ENCODE assay signal across 19 mouse cellular contexts in genomic region chr19:31188559-31189218, GRCm38 (mm10).
DNase-seq lines count a peak whose midpoint lies in the region; ATAC-seq and TF ChIP-seq lines count a peak whose summit lies in the region.
"Had no signal": no experiment of that assay in that cellular context is flagged by ENCODE, and none has a peak within 500 bp of the region (broad histone marks: within the 10 kb centered on the region; RNA-seq: fewer than 3 reads in every experiment).

No protein-coding gene starts in this region.

- H3K36me3 ChIP-seq in midbrain, embryonic 13.5 days, result no peaks in the 10 kb centered on the region
- H3K36me3 ChIP-seq in midbrain, embryonic 10.5 days, result no peaks in the 10 kb centered on the region
- H3K36me3 ChIP-seq in forebrain, postnatal 0 days (ENCODE audit: insufficient read depth), result no peaks in the 10 kb centered on the region
- no peaks in the 10 kb centered on the region for H3K36me3 ChIP-seq in midbrain, postnatal 0 days (ENCODE audit: insufficient read depth, low read length)
- no peaks in the 10 kb centered on the region for H3K36me3 ChIP-seq in intestine, embryonic 16.5 days (ENCODE audit: control insufficient read depth, insufficient read depth, low read length)
- H3K36me3 ChIP-seq: embryonic facial prominence, embryonic 12.5 days; heart, embryonic 12.5 days; hindbrain, embryonic 15.5 days had no signal

- no peaks in the 10 kb centered on the region for H3K9me3 ChIP-seq in midbrain, embryonic 13.5 days
- H3K9me3 ChIP-seq in midbrain, embryonic 10.5 days (replicated peaks), result no peaks in the 10 kb centered on the region
- H3K9me3 ChIP-seq in forebrain, postnatal 0 days (ENCODE audit: low read length), result no peaks in the 10 kb centered on the region
- no peaks in the 10 kb centered on the region for H3K9me3 ChIP-seq in midbrain, postnatal 0 days (ENCODE audit: low read length)
- H3K9me3 ChIP-seq in intestine, embryonic 16.5 days (ENCODE audit: control insufficient read depth, low read length), result no peaks in the 10 kb centered on the region
- H3K9me3 ChIP-seq: embryonic facial prominence, embryonic 12.5 days; heart, embryonic 12.5 days; hindbrain, embryonic 15.5 days had no signal

- TF ChIP-seq CTCF in forebrain, postnatal 0 days (IDR thresholded peaks at IDR 0.05; ENCODE audit: low read depth), result no peak
- no peak for TF ChIP-seq CTCF in midbrain, postnatal 0 days (IDR thresholded peaks at IDR 0.05)

- no peak overlapping the region for H3K4me2 ChIP-seq in midbrain, embryonic 13.5 days (replicated peaks)
- peak overlapping the region; percentile 9; the same call in 1 of the 2 replicates for H3K4me2 ChIP-seq in forebrain, postnatal 0 days (ENCODE audit: low read depth)
- H3K4me2 ChIP-seq in midbrain, postnatal 0 days (ENCODE audit: low read depth, low read length, poor library complexity, severe bottlenecking), result no peak overlapping the region
- H3K4me2 ChIP-seq in intestine, embryonic 16.5 days (ENCODE audit: low read depth, low read length), result no peak overlapping the region
- H3K4me2 ChIP-seq: embryonic facial prominence, embryonic 12.5 days; heart, embryonic 12.5 days; hindbrain, embryonic 15.5 days had no signal

- no peaks in the 10 kb centered on the region for H3K27me3 ChIP-seq in midbrain, embryonic 13.5 days
- H3K27me3 ChIP-seq in midbrain, embryonic 10.5 days (ENCODE audit: low read depth, poor library complexity, severe bottlenecking), result no peaks in the 10 kb centered on the region
- no peaks in the 10 kb centered on the region for H3K27me3 ChIP-seq in forebrain, postnatal 0 days (ENCODE audit: insufficient read depth, low read length)
- H3K27me3 ChIP-seq in midbrain, postnatal 0 days (ENCODE audit: insufficient read depth, low read length), result no peaks in the 10 kb centered on the region
- no peaks in the 10 kb centered on the region for H3K27me3 ChIP-seq in intestine, embryonic 16.5 days (replicated peaks; ENCODE audit: control insufficient read depth, insufficient read depth, low read length)
- H3K27me3 ChIP-seq: embryonic facial prominence, embryonic 12.5 days; heart, embryonic 12.5 days; hindbrain, embryonic 15.5 days had no signal

- ATAC-seq in midbrain, embryonic 13.5 days, result no peak
- ATAC-seq in forebrain, postnatal 0 days, result peak; percentile 88
- no peak for ATAC-seq in midbrain, postnatal 0 days (ENCODE audit: low FRiP score)
- ATAC-seq in intestine, embryonic 16.5 days, result no peak
- ATAC-seq: inflammation-experienced regulatory T-cells, adult 6 months had no signal

- H3K27ac ChIP-seq in midbrain, embryonic 13.5 days, result 0 out of 2 replicates have a peak overlapping the region, but pooled peaks have one; percentile 4
- H3K27ac ChIP-seq in midbrain, embryonic 10.5 days (replicated peaks), result no peak overlapping the region
- peak overlapping the region; percentile 47; the same call in 1 of the 2 replicates for H3K27ac ChIP-seq in forebrain, postnatal 0 days (ENCODE audit: low read depth, low read length)
- peak overlapping the region; percentile 38; the same call in 1 of the 2 replicates for H3K27ac ChIP-seq in midbrain, postnatal 0 days (ENCODE audit: low read depth, low read length)
- H3K27ac ChIP-seq in intestine, embryonic 16.5 days (ENCODE audit: low read length), result no peak overlapping the region
- H3K27ac ChIP-seq: embryonic facial prominence, embryonic 12.5 days; hindbrain, embryonic 15.5 days had no signal

- 59% methylated on average over 6 of the region's 6 CpGs for WGBS in midbrain, embryonic 13.5 days
- 87% methylated on average over 6 of the region's 6 CpGs for WGBS in midbrain, embryonic 10.5 days
- 38% methylated on average over 6 of the region's 6 CpGs for WGBS in forebrain, postnatal 0 days
- 39% methylated on average over 6 of the region's 6 CpGs for WGBS in midbrain, postnatal 0 days
- 89% methylated on average over 6 of the region's 6 CpGs for WGBS in intestine, embryonic 16.5 days

- no peak overlapping the region for H3K4me3 ChIP-seq in midbrain, embryonic 13.5 days (replicated peaks)
- H3K4me3 ChIP-seq in midbrain, embryonic 10.5 days, result no peak overlapping the region
- H3K4me3 ChIP-seq in forebrain, postnatal 0 days (ENCODE audit: low read depth, low read length), result no peak overlapping the region
- H3K4me3 ChIP-seq in midbrain, postnatal 0 days (ENCODE audit: low read depth, low read length), result no peak overlapping the region
- no peak overlapping the region for H3K4me3 ChIP-seq in intestine, embryonic 16.5 days (ENCODE audit: low read length)
- H3K4me3 ChIP-seq: embryonic facial prominence, embryonic 12.5 days; heart, embryonic 12.5 days; hindbrain, embryonic 15.5 days had no signal

- peaks cover 8% of the 10 kb centered on the region for H3K4me1 ChIP-seq in midbrain, embryonic 13.5 days (replicated peaks)
- H3K4me1 ChIP-seq in midbrain, embryonic 10.5 days, result no peaks in the 10 kb centered on the region
- H3K4me1 ChIP-seq in forebrain, postnatal 0 days (ENCODE audit: insufficient read depth), result peaks cover 5% of the 10 kb centered on the region; the same call in 1 of the 2 replicates
- H3K4me1 ChIP-seq in midbrain, postnatal 0 days (ENCODE audit: insufficient read depth, low read length), result no peaks in the 10 kb centered on the region
- no peaks in the 10 kb centered on the region for H3K4me1 ChIP-seq in intestine, embryonic 16.5 days (ENCODE audit: control insufficient read depth, insufficient read depth, low read length)
- H3K4me1 ChIP-seq: embryonic facial prominence, embryonic 12.5 days; heart, embryonic 12.5 days; hindbrain, embryonic 15.5 days had no signal

- peak; percentile 22 for DNase-seq in heart, adult 11 months
- DNase-seq in heart, postnatal 25 days (ENCODE audit: low spot score), result no peak
- no peak for DNase-seq in midbrain, embryonic 10.5 days (ENCODE audit: low spot score)
- peak; percentile 58 for DNase-seq in forebrain, postnatal 0 days
- DNase-seq in midbrain, postnatal 0 days (ENCODE audit: low spot score), result no peak
- DNase-seq in frontal cortex, postnatal 36 days (ENCODE audit: low spot score in 2 of 2), result no peak
- DNase-seq: adrenal gland, adult 2 months; adrenal gland, postnatal 25 days; cerebellum, adult 11 months; cerebellum, adult 8-10 months; cerebellum, postnatal 14 days; gastrocnemius, postnatal 14 days; heart, postnatal 36 days had no signal

- intact Hi-C loops in heart, postnatal 25 days (cut with DNase I), result no loop called here

- H3K9ac ChIP-seq in midbrain, embryonic 13.5 days (replicated peaks), result no peak overlapping the region
- no peak overlapping the region for H3K9ac ChIP-seq in forebrain, postnatal 0 days
- 0 out of 2 replicates have a peak overlapping the region, but pooled peaks have one; percentile 24 for H3K9ac ChIP-seq in midbrain, postnatal 0 days (replicated peaks; ENCODE audit: low read length, poor library complexity, severe bottlenecking)
- H3K9ac ChIP-seq in intestine, embryonic 16.5 days (ENCODE audit: low read depth, low read length), result no peak overlapping the region
- H3K9ac ChIP-seq: embryonic facial prominence, embryonic 12.5 days; heart, embryonic 12.5 days; hindbrain, embryonic 15.5 days had no signal

Comparison
In these comparisons a context has a peak if more than half of its experiments do, and no peak if none do; other contexts are left out.
1. DNase-seq: peak in heart, adult 11 months (single experiment) and forebrain, postnatal 0 days (single experiment); none in heart, postnatal 25 days (single experiment), midbrain, embryonic 10.5 days (single experiment), midbrain, postnatal 0 days (single experiment) and frontal cortex, postnatal 36 days (0 of 2).
2. H3K27ac ChIP-seq: peak in midbrain, embryonic 13.5 days (single experiment), forebrain, postnatal 0 days (single experiment) and midbrain, postnatal 0 days (single experiment); none in midbrain, embryonic 10.5 days (single experiment) and intestine, embryonic 16.5 days (single experiment).